Mouse (Mus musculus) intestine, embryonic 14.5 days (tissue): ENCODE results near the gene Ubr2. TPM values are rescaled to one million over a fixed set of nuclear protein-coding genes. Genes with fewer than 3 reads are reported as not detected.

Experiments used
- ATAC-seq: fragments of 200-750 bp; cut with Nextera tagmentation; replicated peaks from 2 replicates; pipeline ENCODE4 v1.8.0; 2017; ENCODE audit warnings: low read depth, moderate number of reproducible peaks, moderate TSS enrichment, moderate library complexity; ENCODE audit not compliant: low FRiP score, low TSS enrichment
- DNase-seq: peaks from one replicate; pipeline ENCODE4 v3.0.0-alpha.2; 2018; ENCODE audit warnings: low spot score
- H3K27ac ChIP-seq: fragments of 300-500 bp; sonication (generic); 2 replicates; pipeline ENCODE4 v1.5.1; 2014; ENCODE audit warnings: low read depth, mild to moderate bottlenecking, control low read depth
- H3K27me3 ChIP-seq: fragments of 300-500 bp; sonication (generic); replicated peaks from 2 replicates; pipeline ENCODE4 v1.6.1; 2014; ENCODE audit warnings: low read length, control low read depth; ENCODE audit not compliant: control insufficient read depth, insufficient read depth
- H3K36me3 ChIP-seq: fragments of 300-500 bp; sonication (generic); 2 replicates; pipeline ENCODE4 v1.6.1; 2014; ENCODE audit warnings: low read length, control low read depth; ENCODE audit not compliant: control insufficient read depth, insufficient read depth
- H3K4me1 ChIP-seq: fragments of 300-500 bp; sonication (generic); replicated peaks from 2 replicates; pipeline ENCODE4 v1.6.1; 2014; ENCODE audit warnings: low read length, control low read depth, mixed read lengths; ENCODE audit not compliant: control insufficient read depth, insufficient read depth
- H3K4me2 ChIP-seq: fragments of 300-500 bp; sonication (generic); 2 replicates; pipeline ENCODE4 v1.6.1; 2014; ENCODE audit warnings: low read length
- H3K4me3 ChIP-seq: fragments of 300-500 bp; sonication (generic); 2 replicates; pipeline ENCODE4 v1.5.1; 2014; ENCODE audit warnings: low read depth, low read length, control low read depth, mixed read lengths
- H3K9ac ChIP-seq: fragments of 300-500 bp; sonication (generic); 2 replicates; pipeline ENCODE4 v1.6.1; 2014; ENCODE audit warnings: mild to moderate bottlenecking, low read length
- H3K9me3 ChIP-seq: fragments of 300-500 bp; sonication (generic); 2 replicates; pipeline ENCODE4 v1.6.1; 2016; ENCODE audit warnings: low read length, control low read depth; ENCODE audit not compliant: control insufficient read depth
- WGBS: fragments of 180-500 bp; shearing (Covaris S2); extraction: QIAGEN DNeasy Blood & Tissue Kit; methylation state at CpG from one replicate; pipeline ENCODE4 v1.1.7; 2014; 5-methylcytosine and 5-hydroxymethylcytosine counted together
- polyA plus RNA-seq: library from polyadenylated mRNA; unstranded; fragments of >200 nt; fragmentation: Nextera tagmentation; extraction: Ambion mirVana; gene quantifications from 2 replicates; pipeline ENCODE4 v1.2.1, GENCODE M21; 2014

Gene Ubr2
- polyA plus RNA-seq, 1 experiment from 2014 or later: 23.8 TPM

DNA sequence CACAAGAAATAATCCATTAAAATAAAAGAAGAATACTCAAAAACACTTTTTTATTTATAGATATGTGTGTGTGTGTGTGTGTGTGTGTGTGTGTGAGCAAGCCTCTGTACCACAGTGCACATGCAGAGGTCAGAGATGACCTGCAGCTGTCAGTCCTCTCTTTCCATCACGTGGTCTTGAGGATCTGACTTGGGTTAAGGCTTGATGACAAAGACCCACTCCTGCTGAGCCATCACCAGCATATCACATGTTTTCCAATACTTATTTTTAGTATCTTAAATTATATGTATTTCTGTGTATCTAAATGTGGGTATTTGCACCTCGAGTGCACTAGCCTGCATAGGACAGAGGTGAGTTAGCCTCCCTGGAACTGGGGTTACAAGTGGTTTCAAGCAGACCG lies 14.7 kb downstream of the Ubr2 start:
- peaks cover 89% of the 10 kb centered on the region for H3K36me3 ChIP-seq
- no peak overlapping the region for H3K4me3 ChIP-seq
- H3K4me1 ChIP-seq: no peaks in the 10 kb centered on the region
- 78% methylated on average over 3 of the region's 3 CpGs for WGBS
- no peak overlapping the region for H3K27ac ChIP-seq
- no peak overlapping the region for H3K9ac ChIP-seq
- H3K9me3 ChIP-seq: no peaks in the 10 kb centered on the region
- H3K27me3 ChIP-seq: no peaks in the 10 kb centered on the region
- DNase-seq: no peak
- H3K4me2 ChIP-seq: no peak overlapping the region
- ATAC-seq: no peak

- DNase-seq (no peak), ATAC-seq (no peak)
- Histone ChIP-seq H3K9ac (no peak overlapping the region), H3K4me2 (no peak overlapping the region), H3K9me3 (no peaks in the 10 kb centered on the region), H3K4me3 (no peak overlapping the region), H3K4me1 (no peaks in the 10 kb centered on the region), H3K27me3 (no peaks in the 10 kb centered on the region), H3K36me3 (peaks cover 89% of the 10 kb centered on the region), H3K27ac (no peak overlapping the region)
- WGBS: 80% methylated on average over 10 of the region's 10 CpGs
Observed at GRCm38 (mm10) chr17:46994641-46995398, 15.5 kb downstream of the Ubr2 start.

GRCm38 (mm10) chr17:46993625-46994024 lies 16.7 kb downstream of the Ubr2 start:
- Histone ChIP-seq H3K27ac (no peak overlapping the region), H3K4me1 (no peaks in the 10 kb centered on the region), H3K27me3 (no peaks in the 10 kb centered on the region), H3K4me3 (no peak overlapping the region), H3K36me3 (peaks cover 89% of the 10 kb centered on the region), H3K4me2 (no peak overlapping the region), H3K9ac (no peak overlapping the region), H3K9me3 (no peaks in the 10 kb centered on the region)
- DNase-seq (no peak), ATAC-seq (no peak)
- WGBS: 95% methylated on average over 8 of the region's 8 CpGs

DNA sequence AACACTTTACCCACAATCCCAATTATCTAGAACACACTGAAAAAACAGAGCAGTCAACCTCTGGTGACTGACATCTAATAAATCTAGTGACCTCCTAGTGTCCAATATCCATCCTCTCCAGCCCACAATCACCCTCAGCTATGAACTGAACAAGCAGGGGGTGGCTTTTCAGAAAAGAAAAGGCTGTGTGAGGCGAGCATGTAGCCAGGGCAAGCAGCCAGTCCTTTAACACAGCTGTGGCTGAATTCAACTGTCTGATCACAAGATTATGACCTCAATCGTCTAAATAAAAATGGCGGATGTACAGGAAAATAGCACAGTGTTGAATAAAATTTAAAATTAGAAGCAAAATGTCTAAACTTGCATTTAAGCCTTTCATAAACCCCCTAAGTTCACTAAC lies 22.7 kb downstream of the Ubr2 start:
- Histone ChIP-seq H3K4me2 (no peak overlapping the region), H3K4me3 (no peak overlapping the region), H3K27me3 (no peaks in the 10 kb centered on the region), H3K9ac (no peak overlapping the region), H3K36me3 (peaks cover 98% of the 10 kb centered on the region), H3K27ac (no peak overlapping the region), H3K4me1 (no peaks in the 10 kb centered on the region), H3K9me3 (no peaks in the 10 kb centered on the region)
- WGBS: 84% methylated on average over 3 of the region's 3 CpGs
- ATAC-seq: no peak
- no peak for DNase-seq

- no peak for ATAC-seq
- Histone ChIP-seq H3K4me2 (no peak overlapping the region), H3K9me3 (no peaks in the 10 kb centered on the region), H3K36me3 (peaks cover 93% of the 10 kb centered on the region), H3K4me3 (no peak overlapping the region), H3K9ac (no peak overlapping the region), H3K4me1 (no peaks in the 10 kb centered on the region), H3K27me3 (no peaks in the 10 kb centered on the region), H3K27ac (no peak overlapping the region)
- 97% methylated on average over 6 of the region's 6 CpGs for WGBS
- no peak for DNase-seq
Observed at GRCm38 (mm10) chr17:46980050-46980449, 30.3 kb downstream of the Ubr2 start.

DNA sequence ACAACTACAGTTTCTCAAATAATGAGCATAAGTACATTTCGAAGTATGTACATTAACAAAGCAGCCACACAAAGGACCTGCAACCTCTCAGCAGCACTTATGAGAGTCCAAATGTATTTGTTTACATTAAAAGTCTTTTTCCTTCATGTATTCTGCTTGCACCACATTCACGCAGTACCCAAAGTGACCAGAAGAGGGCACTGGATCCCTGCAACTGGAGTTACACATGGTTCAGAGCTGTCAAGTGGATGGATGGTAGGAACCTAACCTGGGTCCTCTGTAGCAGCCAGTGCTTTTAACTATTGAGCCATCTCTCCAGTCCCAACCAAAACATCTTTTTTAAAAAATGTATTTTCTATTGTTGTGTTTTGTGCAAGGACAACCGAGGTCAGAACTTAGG lies 35.2 kb downstream of the Ubr2 start:
- WGBS: 70% methylated on average over 3 of the region's 3 CpGs
- H3K4me3 ChIP-seq: no peak overlapping the region
- no peak overlapping the region for H3K4me2 ChIP-seq
- H3K27me3 ChIP-seq: no peaks in the 10 kb centered on the region
- ATAC-seq: no peak
- no peaks in the 10 kb centered on the region for H3K9me3 ChIP-seq
- H3K27ac ChIP-seq: no peak overlapping the region
- DNase-seq: peak; percentile 91
- no peaks in the 10 kb centered on the region for H3K4me1 ChIP-seq
- H3K36me3 ChIP-seq: peaks cover 91% of the 10 kb centered on the region
- H3K9ac ChIP-seq: no peak overlapping the region

DNA sequence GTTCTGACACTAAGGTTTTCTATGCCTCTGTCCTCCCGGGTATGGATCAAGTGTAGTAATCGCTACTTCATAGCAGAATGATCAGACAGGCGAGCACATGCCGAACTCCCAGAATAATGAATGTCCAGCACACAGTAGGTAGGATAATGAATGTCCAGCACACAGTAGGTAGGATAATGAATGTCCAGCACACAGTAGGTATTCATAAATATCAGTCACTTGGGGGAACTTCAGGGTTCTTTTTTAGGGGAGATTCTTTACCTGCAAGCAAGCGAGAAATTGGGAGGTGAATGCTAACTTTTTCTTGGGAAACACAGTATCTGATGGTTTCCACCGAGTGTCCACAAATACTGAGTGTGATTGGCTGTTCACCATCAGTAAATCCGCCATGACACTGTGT lies 37.8 kb downstream of the Ubr2 start:
- WGBS: 88% methylated on average over 7 of the region's 7 CpGs
- no peak for ATAC-seq
- Histone ChIP-seq H3K4me2 (no peak overlapping the region), H3K9ac (no peak overlapping the region), H3K36me3 (peaks cover 97% of the 10 kb centered on the region), H3K4me3 (no peak overlapping the region), H3K4me1 (no peaks in the 10 kb centered on the region), H3K9me3 (no peaks in the 10 kb centered on the region), H3K27me3 (no peaks in the 10 kb centered on the region), H3K27ac (no peak overlapping the region)
- DNase-seq: no peak

DNA sequence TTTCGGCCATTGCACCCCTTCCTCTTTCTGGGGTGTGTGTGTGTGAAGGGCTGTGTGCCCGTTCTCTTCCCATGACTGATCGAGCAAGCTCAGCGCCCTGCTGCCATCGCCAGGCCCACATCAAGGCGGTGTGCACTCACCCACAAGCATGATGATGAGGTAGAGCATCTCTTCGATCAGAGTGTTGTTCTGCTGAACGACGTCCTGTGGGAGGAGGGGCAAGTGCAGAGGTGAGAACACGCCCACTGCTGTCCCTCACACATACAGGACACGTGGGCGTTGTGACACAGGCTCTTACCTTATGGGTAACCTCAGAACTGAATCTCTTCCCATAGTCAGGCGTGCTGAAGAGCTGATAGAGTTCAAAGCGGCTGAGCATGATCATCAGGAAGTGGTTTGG lies 43.5 kb downstream of the Ubr2 start:
- WGBS: 84% methylated on average over 14 of the region's 14 CpGs
- peaks cover 100% of the 10 kb centered on the region for H3K36me3 ChIP-seq

DNA sequence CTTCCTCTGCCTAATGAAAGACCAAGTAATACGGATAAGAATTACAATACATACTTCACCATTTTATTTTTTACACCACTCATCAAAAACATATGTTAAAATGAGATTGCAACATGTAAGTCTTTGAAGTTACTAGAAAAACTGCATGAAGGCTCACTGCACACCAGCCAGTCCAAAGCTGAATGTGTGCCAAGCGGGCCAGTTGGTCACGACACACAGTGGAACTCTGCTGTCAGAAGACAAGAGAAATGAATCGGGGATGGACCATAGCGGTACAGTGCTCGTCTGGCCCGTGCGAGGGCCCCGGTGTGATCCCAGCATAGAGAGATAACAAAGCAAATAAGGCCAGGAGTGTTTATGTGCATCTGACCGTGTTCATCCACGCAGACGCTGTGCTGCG lies 47.2 kb downstream of the Ubr2 start:
- Histone ChIP-seq H3K36me3 (peaks cover 98% of the 10 kb centered on the region), H3K4me2 (no peak overlapping the region), H3K27ac (no peak overlapping the region), H3K9ac (no peak overlapping the region), H3K4me3 (no peak overlapping the region), H3K27me3 (no peaks in the 10 kb centered on the region), H3K4me1 (no peaks in the 10 kb centered on the region), H3K9me3 (no peaks in the 10 kb centered on the region)
- ATAC-seq (no peak), DNase-seq (no peak)
- 87% methylated on average over 13 of the region's 13 CpGs for WGBS

More for the DNA sequence above, 43.5 kb downstream of the Ubr2 start:
- H3K9ac ChIP-seq: no peak overlapping the region
- no peak overlapping the region for H3K4me3 ChIP-seq
- H3K9me3 ChIP-seq: no peaks in the 10 kb centered on the region
- ATAC-seq (no peak), DNase-seq (no peak)
- H3K4me2 ChIP-seq: no peak overlapping the region
- H3K27ac ChIP-seq: no peak overlapping the region
- H3K27me3 ChIP-seq: no peaks in the 10 kb centered on the region
- no peaks in the 10 kb centered on the region for H3K4me1 ChIP-seq
